Mouse (Mus musculus): ENCODE measurements around the gene Phlda3.
A peak's percentile ranks its signal among the peaks of the same experiment; 100 is the strongest.

DNA sequence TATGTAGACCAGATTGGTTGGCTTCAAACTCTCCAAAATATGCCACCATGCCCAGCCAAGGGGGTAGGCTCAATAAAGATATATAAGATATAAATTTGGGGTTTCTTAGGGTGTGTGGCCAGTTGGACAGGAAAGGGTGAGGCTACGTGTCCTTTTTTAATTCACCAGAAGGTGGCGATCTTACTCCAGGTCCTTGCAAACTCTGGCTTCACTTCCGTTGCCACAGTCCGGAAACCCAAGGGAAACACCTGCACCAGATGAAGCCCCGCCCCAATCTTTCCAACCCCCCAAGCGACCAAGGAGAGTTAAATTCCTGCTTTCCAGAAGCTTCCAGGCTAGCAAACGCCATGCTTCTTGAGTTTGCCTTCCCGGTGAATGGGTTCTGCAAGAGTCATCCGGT is 46.4 kb upstream of the Phlda3 start:
- TF ChIP-seq CTCF (IDR thresholded peaks at IDR 0.05; ENCODE audit: control insufficient read depth, insufficient read depth, low read length): peak; percentile 75
- no peak for TF ChIP-seq POLR2A (IDR thresholded peaks at IDR 0.05; ENCODE audit: borderline replicate concordance, control insufficient read depth, low read depth, low read length)
